Mouse (Mus musculus): ENCODE measurements around the gene Shank3. TPM values are rescaled to one million over a fixed set of nuclear protein-coding genes. Genes with fewer than 3 reads are reported as not detected.
A peak's percentile ranks its signal among the peaks of the same experiment; 100 is the strongest.

Shank3 gene
- polyA plus RNA-seq (2015; fragmentation: Nextera tagmentation; extraction: Ambion mirVana), result 1.4 and 2.1 TPM in 2 replicates

DNA sequence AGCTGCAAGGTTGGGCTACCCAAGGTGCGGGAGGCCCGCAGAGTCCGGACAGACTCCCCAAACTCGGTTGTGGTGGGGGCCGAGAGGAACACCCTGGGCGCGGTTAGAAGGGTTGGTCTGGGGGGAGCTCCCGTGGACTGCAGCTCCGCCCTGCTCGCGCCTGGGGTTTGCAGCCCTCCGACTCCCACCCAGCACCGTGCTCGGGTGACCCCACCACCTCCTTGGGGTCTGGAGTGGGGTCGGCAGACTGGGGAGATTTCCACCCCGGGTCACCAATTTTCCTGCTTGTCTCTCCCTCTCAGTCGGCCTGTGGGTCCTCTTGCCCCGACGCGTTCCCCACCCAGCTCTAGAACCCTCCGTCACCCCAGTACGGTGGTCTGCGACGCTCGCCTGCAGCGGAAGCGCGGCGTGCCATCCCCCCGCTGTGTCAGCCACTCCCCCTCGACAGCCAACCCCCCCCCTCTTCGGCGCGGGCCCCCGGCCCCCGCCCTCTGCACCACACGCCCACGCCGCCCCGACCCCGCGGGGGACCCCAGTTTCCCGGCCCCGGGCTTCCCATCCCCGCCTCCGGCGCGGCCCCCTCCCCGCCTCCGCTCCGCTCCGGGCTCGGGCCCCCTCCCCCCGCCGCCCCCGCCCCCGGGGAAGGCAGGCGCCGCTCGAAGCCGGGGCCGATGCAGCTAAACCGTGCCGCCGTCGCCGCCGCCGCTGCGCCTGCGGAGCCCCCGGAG lies at the start of gene Shank3:
TSS of gene Shank3 (plus strand) at position 663 of the 728 bp plus-strand sequence.
- peak within 1 kb of the TSS; percentile 78 for H3K4me3 ChIP-seq
- peak within 1 kb of the TSS; percentile 89 for H3K4me2 ChIP-seq
- H3K36me3 ChIP-seq, result no peaks in the 10 kb centered on the region
- 0% methylated on average over 30 of the region's 72 CpGs for WGBS
- peaks cover 28% of the 10 kb centered on the region for H3K4me1 ChIP-seq (replicated peaks)
- no peaks in the 10 kb centered on the region for H3K9me3 ChIP-seq (replicated peaks)
- H3K27me3 ChIP-seq, result peaks cover 51% of the 10 kb centered on the region
- H3K9ac ChIP-seq, result peak within 1 kb of the TSS; percentile 61
- H3K27ac ChIP-seq, result peak within 1 kb of the TSS; percentile 78
- ATAC-seq (replicated peaks; ENCODE audit: insufficient number of reproducible peaks, insufficient read depth, low FRiP score, low read depth), result no peak; the same call in 1 of the 2 replicates

- peaks cover 10% of the 10 kb centered on the region for H3K4me1 ChIP-seq (replicated peaks)
- H3K4me2 ChIP-seq, result peak overlapping the region; percentile 77
- peak overlapping the region; percentile 53 for H3K4me3 ChIP-seq
- 4% methylated on average over 24 of the region's 24 CpGs for WGBS
- H3K27me3 ChIP-seq, result peaks cover 73% of the 10 kb centered on the region
- peak; percentile 61 for ATAC-seq (replicated peaks; ENCODE audit: insufficient number of reproducible peaks, insufficient read depth, low FRiP score, low read depth)
- H3K27ac ChIP-seq, result no peak overlapping the region
- H3K9me3 ChIP-seq (replicated peaks), result no peaks in the 10 kb centered on the region
- H3K36me3 ChIP-seq, result no peaks in the 10 kb centered on the region
- no peak overlapping the region for H3K9ac ChIP-seq
Measured at GRCm38 (mm10) chr15:89452906-89453864, 46.2 kb upstream of the Shank3 start.

DNA sequence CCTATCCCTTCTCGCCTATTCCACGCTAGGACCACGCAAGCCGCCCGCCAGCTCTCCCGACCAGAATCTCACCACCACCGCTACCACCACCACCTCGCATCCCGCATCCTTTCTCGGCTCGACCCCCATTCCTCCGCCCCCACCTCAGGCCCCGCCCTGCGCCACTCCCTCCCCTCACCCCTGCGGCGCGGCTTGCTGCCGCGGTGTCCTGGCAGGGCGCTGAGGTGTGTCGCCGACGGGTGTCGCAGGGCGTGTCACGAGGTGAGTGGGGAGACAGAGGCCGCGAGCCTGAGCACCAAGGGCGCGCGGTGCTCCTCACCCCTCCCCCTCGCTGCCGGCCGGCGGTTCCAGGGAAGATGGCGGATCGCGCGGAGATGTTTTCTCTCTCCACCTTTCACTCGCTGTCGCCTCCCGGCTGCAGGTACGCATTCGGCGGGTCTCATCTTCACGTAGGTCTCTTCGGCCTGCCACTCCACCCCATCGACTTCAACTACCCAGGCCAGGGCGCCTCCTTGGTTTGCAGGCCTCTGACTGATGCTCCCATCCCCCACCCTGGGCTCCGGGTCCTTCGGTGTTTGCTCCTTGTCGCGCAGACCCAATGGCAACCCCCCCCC lies 45.5 kb upstream of the Shank3 start, which contains the start of gene Mapk8ip2:
TSS of gene Mapk8ip2 (plus strand) at position 49 of the 614 bp plus-strand sequence.
- Histone ChIP-seq H3K4me3 (peak within 1 kb of the TSS; percentile 53), H3K27me3 (peaks cover 79% of the 10 kb centered on the region), H3K4me2 (peak within 1 kb of the TSS; percentile 77), H3K9me3 (replicated peaks) (no peaks in the 10 kb centered on the region), H3K9ac (no peak within 1 kb of the TSS), H3K4me1 (replicated peaks) (peaks cover 10% of the 10 kb centered on the region), H3K27ac (no peak within 1 kb of the TSS), H3K36me3 (no peaks in the 10 kb centered on the region)
- WGBS, result 2% methylated on average over 53 of the region's 53 CpGs
- 0 out of 2 replicates have a peak, but pooled peaks have one; percentile 20 for ATAC-seq (replicated peaks; ENCODE audit: insufficient number of reproducible peaks, insufficient read depth, low FRiP score, low read depth)

DNA sequence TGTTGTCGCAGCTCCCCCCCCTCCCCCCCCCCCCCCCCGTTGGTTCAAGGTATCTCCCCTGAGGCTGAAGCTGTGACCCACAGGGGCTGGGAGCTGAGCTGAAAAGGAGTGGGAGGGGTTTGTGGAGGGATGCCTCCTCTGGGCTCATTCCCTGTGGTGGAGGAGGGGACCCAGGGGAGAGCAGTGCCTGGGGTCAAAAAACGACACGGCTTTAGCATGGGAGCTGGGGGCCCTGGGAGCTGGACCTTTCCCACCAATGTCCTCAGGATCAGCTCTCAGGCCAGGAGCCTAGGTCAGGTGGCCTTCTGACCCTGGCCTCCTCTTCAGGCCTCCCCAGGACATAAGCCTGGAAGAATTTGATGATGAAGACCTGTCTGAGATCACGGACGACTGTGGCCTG lies 44.6 kb upstream of the Shank3 start:
- WGBS, result 26% methylated on average over 5 of the region's 6 CpGs
- ATAC-seq (replicated peaks; ENCODE audit: insufficient number of reproducible peaks, insufficient read depth, low FRiP score, low read depth), result 0 out of 2 replicates have a peak, but pooled peaks have one; percentile 29
- no peak overlapping the region for H3K27ac ChIP-seq
- peaks cover 10% of the 10 kb centered on the region for H3K4me1 ChIP-seq (replicated peaks)
- H3K4me2 ChIP-seq, result no peak overlapping the region
- H3K27me3 ChIP-seq, result peaks cover 74% of the 10 kb centered on the region
- no peak overlapping the region for H3K4me3 ChIP-seq
- no peak overlapping the region for H3K9ac ChIP-seq
- no peaks in the 10 kb centered on the region for H3K9me3 ChIP-seq (replicated peaks)
- H3K36me3 ChIP-seq, result no peaks in the 10 kb centered on the region

DNA sequence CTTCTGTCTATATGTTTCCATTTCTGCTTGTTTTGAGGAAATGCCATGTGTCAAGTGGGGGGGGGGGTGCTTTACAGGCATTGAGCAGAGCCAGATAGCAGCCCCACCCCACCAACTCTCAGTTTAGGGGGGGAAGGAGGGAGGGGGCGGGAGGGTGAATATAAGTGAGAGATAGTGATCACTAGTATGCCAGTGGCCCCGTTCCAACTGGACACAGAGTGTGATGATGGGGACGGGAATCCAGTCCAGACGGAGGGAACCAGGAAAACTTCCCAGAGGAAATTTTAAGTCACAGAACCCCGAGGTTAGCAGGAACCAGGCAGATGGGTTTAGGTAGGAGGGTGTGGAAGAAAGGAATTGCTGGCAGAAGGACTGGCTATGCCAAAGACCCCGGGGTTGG lies 43.8 kb upstream of the Shank3 start:
- Histone ChIP-seq H3K4me3 (no peak overlapping the region), H3K4me2 (no peak overlapping the region), H3K36me3 (no peaks in the 10 kb centered on the region), H3K4me1 (replicated peaks) (peaks cover 10% of the 10 kb centered on the region), H3K27me3 (peaks cover 79% of the 10 kb centered on the region), H3K9ac (no peak overlapping the region), H3K9me3 (replicated peaks) (no peaks in the 10 kb centered on the region), H3K27ac (no peak overlapping the region)
- no peak for ATAC-seq (replicated peaks; ENCODE audit: insufficient number of reproducible peaks, insufficient read depth, low FRiP score, low read depth)
- 60% methylated on average over 6 of the region's 6 CpGs for WGBS

DNA sequence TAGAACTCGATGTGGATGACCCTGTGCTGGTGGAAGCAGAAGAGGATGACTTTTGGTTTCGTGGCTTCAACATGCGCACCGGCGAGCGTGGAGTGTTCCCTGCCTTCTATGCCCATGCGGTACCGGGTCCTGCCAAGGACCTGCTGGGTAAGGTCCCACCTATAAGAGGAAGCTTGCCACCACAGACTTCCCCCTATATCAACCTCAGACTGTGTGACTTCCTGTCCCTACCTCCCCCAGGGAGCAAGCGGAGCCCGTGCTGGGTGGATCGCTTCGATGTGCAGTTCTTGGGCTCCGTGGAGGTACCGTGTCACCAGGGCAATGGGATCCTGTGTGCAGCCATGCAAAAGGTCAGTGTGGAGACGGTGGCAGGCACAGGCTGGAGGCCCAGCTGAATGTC lies 40.5 kb upstream of the Shank3 start:
- 83% methylated on average over 15 of the region's 15 CpGs for WGBS

DNA sequence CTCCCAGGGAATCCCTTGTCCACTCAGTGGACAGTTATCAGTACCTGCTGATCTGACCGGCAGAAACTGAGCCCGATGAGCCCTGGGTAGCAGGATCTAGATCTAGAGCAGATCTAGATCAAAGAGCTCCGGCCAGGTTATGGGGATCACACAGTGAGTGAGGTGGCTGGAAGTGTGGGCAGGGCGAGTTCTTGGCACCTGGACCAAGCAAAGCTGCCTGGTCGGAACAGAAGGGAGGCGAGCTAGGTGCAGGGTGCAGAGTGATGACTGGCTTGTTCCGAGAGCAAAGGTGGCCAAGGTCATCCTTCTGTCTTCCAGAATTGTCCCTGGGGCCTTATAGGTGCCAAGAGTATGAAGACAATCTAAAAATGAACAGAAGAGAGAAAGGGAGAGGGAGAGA lies 39.6 kb upstream of the Shank3 start:
- ATAC-seq (replicated peaks; ENCODE audit: insufficient number of reproducible peaks, insufficient read depth, low FRiP score, low read depth), result no peak
- H3K9ac ChIP-seq, result no peak overlapping the region
- H3K4me3 ChIP-seq, result no peak overlapping the region
- no peak overlapping the region for H3K4me2 ChIP-seq
- H3K36me3 ChIP-seq, result no peaks in the 10 kb centered on the region
- 72% methylated on average over 7 of the region's 7 CpGs for WGBS
- H3K27ac ChIP-seq, result no peak overlapping the region
- no peaks in the 10 kb centered on the region for H3K9me3 ChIP-seq (replicated peaks)
- H3K4me1 ChIP-seq (replicated peaks), result no peaks in the 10 kb centered on the region
- peaks cover 56% of the 10 kb centered on the region for H3K27me3 ChIP-seq

More for the DNA sequence above, 40.5 kb upstream of the Shank3 start:
- Histone ChIP-seq H3K4me2 (no peak overlapping the region), H3K4me3 (no peak overlapping the region), H3K9me3 (replicated peaks) (no peaks in the 10 kb centered on the region), H3K27me3 (peaks cover 64% of the 10 kb centered on the region), H3K9ac (no peak overlapping the region), H3K36me3 (no peaks in the 10 kb centered on the region), H3K27ac (no peak overlapping the region), H3K4me1 (replicated peaks) (peaks cover 4% of the 10 kb centered on the region)
- ATAC-seq (replicated peaks; ENCODE audit: insufficient number of reproducible peaks, insufficient read depth, low FRiP score, low read depth), result no peak

GRCm38 (mm10) chr15:89460298-89460697 lies 39.1 kb upstream of the Shank3 start:
- H3K4me2 ChIP-seq, result no peak overlapping the region
- H3K27me3 ChIP-seq, result peaks cover 51% of the 10 kb centered on the region
- no peak overlapping the region for H3K9ac ChIP-seq
- WGBS, result 55% methylated on average over 10 of the region's 10 CpGs
- no peaks in the 10 kb centered on the region for H3K4me1 ChIP-seq (replicated peaks)
- no peak overlapping the region for H3K27ac ChIP-seq
- H3K9me3 ChIP-seq (replicated peaks), result no peaks in the 10 kb centered on the region
- H3K4me3 ChIP-seq, result no peak overlapping the region
- H3K36me3 ChIP-seq, result no peaks in the 10 kb centered on the region
- no peak for ATAC-seq (replicated peaks; ENCODE audit: insufficient number of reproducible peaks, insufficient read depth, low FRiP score, low read depth)

GRCm38 (mm10) chr15:89461321-89461720 lies 38.1 kb upstream of the Shank3 start:
- WGBS, result 70% methylated on average over 15 of the region's 15 CpGs
- peaks cover 41% of the 10 kb centered on the region for H3K27me3 ChIP-seq
- ATAC-seq (replicated peaks; ENCODE audit: insufficient number of reproducible peaks, insufficient read depth, low FRiP score, low read depth), result no peak

DNA sequence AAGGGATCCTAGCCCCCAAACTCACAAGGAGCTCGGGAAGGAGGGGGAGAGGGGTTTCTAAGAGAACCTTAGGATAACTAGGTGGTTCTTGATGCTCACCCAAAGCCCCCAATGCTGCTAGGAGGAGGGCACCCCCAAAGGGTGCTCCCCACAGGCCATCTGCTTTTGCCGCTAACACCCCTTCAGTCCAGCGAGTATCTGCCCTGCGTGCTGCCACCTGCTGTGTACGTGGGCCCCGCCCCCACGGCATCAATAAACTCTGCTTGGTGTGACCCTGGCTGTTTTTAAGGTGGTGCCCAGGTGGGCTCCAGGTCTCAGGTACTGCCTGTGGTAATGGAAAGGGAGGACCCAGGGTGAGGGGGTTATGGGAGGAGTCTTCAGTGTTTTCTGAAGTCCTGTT lies 37.2 kb upstream of the Shank3 start:
- no peak overlapping the region for H3K27ac ChIP-seq
- no peak overlapping the region for H3K4me2 ChIP-seq
- no peaks in the 10 kb centered on the region for H3K36me3 ChIP-seq
- no peaks in the 10 kb centered on the region for H3K4me1 ChIP-seq (replicated peaks)
- no peak overlapping the region for H3K4me3 ChIP-seq
- ATAC-seq (replicated peaks; ENCODE audit: insufficient number of reproducible peaks, insufficient read depth, low FRiP score, low read depth), result no peak
- WGBS, result 72% methylated on average over 7 of the region's 7 CpGs
- no peaks in the 10 kb centered on the region for H3K9me3 ChIP-seq (replicated peaks)
- no peak overlapping the region for H3K9ac ChIP-seq
- peaks cover 32% of the 10 kb centered on the region for H3K27me3 ChIP-seq

More at GRCm38 (mm10) chr15:89461321-89461720, 38.1 kb upstream of the Shank3 start:
- no peaks in the 10 kb centered on the region for H3K4me1 ChIP-seq (replicated peaks)
- H3K9me3 ChIP-seq (replicated peaks), result no peaks in the 10 kb centered on the region
- no peak overlapping the region for H3K9ac ChIP-seq
- H3K4me2 ChIP-seq, result no peak overlapping the region
- H3K27ac ChIP-seq, result no peak overlapping the region
- no peaks in the 10 kb centered on the region for H3K36me3 ChIP-seq
- no peak overlapping the region for H3K4me3 ChIP-seq

Measured in heart, embryonic 15.5 days (tissue).